Mouse (Mus musculus) fat pad, adult 2 months (tissue): ENCODE measurements around the gene Cstad.
A peak's percentile ranks its signal among the peaks of the same experiment; 100 is the strongest.

Experiments
- DNase-seq: peaks from one replicate; pipeline ENCODE4 v3.0.0-alpha.2; 2011; ENCODE audit warnings: low read depth, low spot score; ENCODE audit errors: extremely low read depth

Cstad gene

DNA sequence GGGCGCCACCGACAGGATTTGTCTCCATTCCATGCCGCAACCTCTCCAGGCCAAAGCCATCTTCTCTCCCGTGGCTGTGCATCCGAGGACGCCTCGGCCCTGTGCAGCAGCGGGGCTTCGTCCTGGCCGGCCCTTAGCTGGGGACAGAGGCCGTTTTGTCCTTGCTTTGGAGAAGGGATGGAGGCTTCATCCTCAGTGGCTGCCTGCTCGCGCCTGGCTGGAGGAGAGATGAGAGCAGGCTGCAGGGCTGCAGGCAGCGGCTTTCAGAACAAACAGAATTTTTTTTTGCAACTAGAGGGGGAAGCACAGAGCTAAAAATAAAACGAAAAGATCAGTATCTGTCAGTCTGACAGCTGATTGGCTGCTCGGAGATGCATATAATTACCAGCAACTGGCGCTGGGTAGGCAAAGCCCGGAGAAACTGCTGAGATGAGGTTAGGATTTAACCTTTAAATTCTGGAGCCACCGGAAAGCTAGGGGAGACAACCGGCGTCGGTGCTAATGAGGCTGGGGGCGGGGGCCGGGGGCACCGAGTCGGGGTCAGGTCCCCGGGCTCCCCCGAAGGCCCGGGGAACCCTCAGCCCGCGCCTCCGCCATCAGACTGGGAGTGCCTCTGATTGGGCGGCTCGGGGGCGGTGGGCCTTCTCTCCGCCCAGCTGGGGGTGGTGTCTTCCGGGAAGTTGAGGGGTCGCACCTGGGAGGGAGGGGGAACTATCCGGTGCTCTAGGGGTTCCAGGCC, at the start of gene Cstad:
TSS of gene Cstad (plus strand) at position 400 of the 739 bp plus-strand sequence.
- no peak for DNase-seq

GRCm38 (mm10) chr2:30545706-30546105, 49.1 kb upstream of the Cstad start:
- no peak for DNase-seq

GRCm38 (mm10) chr2:30546219-30546618, 48.6 kb upstream of the Cstad start:
- no peak for DNase-seq

- no peak for DNase-seq
Observed at GRCm38 (mm10) chr2:30547455-30548217, 47.2 kb upstream of the Cstad start.

GRCm38 (mm10) chr2:30551579-30551978, 43.3 kb upstream of the Cstad start:
- no peak for DNase-seq

DNA sequence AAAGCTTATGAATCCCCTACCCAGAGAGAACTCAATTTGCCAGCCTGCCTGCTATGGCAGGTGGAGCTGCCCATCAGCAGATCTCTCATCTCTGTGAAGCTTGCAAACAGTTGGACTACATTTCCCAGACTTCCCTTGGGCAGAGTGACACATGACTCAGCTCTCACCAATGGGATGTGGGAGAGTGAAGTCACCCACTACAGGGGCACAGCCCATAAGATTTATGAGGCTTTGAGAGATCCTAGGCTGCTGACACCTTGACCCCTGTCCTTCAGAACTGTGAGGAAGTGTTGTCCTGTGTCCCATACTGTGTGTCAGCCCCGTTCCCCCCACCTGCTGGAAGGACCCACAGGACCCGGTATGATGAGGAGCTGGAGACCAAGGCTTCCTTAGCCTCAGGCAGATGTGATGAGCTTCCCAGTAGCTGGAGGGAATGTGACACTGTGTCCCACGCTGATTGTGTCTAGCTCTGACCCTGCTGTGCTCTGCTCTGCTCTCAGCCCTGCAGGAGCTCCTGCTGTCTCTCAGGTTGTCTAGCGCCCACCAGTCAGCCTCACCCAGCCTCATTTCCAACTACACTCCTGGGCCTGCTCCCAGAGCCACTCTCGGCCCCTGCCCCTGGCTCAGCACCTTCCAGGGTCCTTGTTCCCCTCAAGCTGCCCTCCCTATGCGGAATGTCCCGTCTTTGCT, 40.8 kb upstream of the Cstad start:
- DNase-seq, result no peak

- no peak for DNase-seq
Observed at GRCm38 (mm10) chr2:30555257-30555656, 39.6 kb upstream of the Cstad start.

- DNase-seq, result peak; percentile 19
Observed at GRCm38 (mm10) chr2:30556495-30556894, 38.3 kb upstream of the Cstad start.

DNA sequence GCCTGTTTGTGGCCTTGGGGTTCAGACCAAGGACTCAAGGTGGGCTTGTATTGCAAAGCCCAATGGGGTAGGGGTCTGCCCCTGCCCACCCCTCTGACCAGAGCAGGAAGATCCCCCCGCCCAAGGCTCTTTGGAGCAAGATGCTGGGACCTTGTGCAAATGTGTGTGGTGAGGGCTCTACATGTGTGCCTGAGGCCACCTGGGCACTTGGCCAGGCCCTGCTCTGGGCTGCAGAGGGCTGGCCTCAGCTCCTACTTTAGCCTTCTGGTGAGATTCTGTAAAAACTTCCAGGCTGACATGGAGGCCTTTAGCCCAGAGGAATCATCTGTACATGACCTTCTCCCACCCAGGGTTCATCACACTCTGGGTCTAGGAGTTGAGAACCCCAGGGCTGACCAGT, 35.3 kb upstream of the Cstad start:
- no peak for DNase-seq

DNA sequence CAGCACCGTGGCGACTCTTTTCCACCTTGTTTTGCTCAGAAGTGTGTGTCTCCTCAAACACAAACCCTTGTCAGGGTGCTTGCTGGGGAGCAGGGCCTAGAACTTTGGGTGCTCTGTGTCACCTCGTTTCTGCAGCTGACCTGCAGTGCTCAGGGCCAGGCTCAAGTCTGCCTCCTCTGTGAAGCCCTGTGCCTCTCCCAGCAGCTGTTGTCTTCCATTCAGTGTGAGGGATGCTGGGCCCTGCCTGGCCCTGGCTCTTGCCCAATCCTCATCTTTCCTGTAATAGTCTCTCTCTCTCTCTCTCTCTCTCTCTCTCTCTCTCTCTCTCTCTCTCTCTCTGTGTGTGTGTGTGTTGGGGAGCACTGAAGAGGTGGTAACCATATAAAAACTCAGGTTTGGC, 32.3 kb upstream of the Cstad start:
- no peak for DNase-seq

GRCm38 (mm10) chr2:30571647-30572046, 23.2 kb upstream of the Cstad start:
- no peak for DNase-seq

GRCm38 (mm10) chr2:30573522-30573921, 21.3 kb upstream of the Cstad start:
- no peak for DNase-seq

- no peak for DNase-seq
Observed at GRCm38 (mm10) chr2:30577010-30577409, 17.8 kb upstream of the Cstad start.

DNA sequence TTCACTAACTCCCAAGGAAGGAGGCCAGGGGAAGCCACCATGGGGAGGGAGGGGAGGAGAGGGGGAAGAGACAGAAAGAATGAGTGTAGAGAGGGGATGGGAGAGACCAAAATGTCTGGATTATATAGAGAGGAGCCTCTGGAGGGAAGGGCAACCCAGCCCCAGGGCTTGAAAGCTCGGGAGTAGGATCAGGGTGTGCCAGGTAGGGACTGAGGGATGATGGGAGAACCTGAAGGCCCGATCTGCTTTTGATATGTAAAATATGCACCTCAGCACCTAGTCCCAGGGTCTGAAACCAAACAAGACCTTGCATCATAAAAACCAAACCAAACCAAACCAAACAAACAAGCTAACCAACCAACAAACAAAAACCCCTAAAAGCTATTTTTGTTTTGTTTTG, 16.8 kb upstream of the Cstad start:
- no peak for DNase-seq

GRCm38 (mm10) chr2:30587161-30587560, 7.7 kb upstream of the Cstad start:
- DNase-seq, result peak; percentile 18

GRCm38 (mm10) chr2:30587671-30588070, 7.2 kb upstream of the Cstad start:
- no peak for DNase-seq

- DNase-seq, result no peak
Observed at GRCm38 (mm10) chr2:30588985-30589511, 5.8 kb upstream of the Cstad start.

GRCm38 (mm10) chr2:30589781-30590180, 5.1 kb upstream of the Cstad start:
- no peak for DNase-seq

- no peak for DNase-seq
Observed at GRCm38 (mm10) chr2:30590909-30591308, 3.9 kb upstream of the Cstad start.

- DNase-seq, result no peak
Observed at GRCm38 (mm10) chr2:30592391-30592790, 2.4 kb upstream of the Cstad start.

GRCm38 (mm10) chr2:30592951-30593350, 1.9 kb upstream of the Cstad start:
- no peak for DNase-seq
